Mouse (Mus musculus): ENCODE data around the gene Siglech. TPM values are rescaled to one million over a fixed set of nuclear protein-coding genes. Genes with fewer than 3 reads are reported as not detected.

Gene Siglech
- polyA plus RNA-seq, 1 experiment from 2014 or later = 0.11 TPM

DNA sequence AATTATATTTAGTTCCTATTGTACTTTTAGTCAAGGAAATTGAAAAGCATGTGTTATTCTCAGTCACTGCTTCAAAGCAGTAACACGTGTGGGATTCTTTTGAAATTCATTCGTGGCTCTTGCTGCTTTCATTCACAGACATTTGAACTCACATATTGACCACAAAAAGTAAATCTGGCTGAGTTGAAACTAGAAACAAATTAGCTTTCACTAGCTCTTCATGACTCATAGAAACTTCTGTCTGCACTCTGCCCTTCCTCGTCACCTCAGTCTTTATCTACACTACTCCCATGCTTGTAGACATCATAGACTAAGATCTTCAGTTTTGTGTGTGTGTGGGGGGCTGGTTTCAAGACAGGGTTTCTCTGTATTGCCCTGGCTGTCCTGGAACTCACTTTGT, 32.0 kb downstream of the Siglech start:
- no peak overlapping the region for H3K4me2 ChIP-seq
- no peak for ATAC-seq (replicated peaks; ENCODE audit: insufficient number of reproducible peaks, low FRiP score, low TSS enrichment)
- H3K36me3 ChIP-seq (ENCODE audit: control insufficient read depth, insufficient read depth, low read length) = peaks cover 37% of the 10 kb centered on the region

DNA sequence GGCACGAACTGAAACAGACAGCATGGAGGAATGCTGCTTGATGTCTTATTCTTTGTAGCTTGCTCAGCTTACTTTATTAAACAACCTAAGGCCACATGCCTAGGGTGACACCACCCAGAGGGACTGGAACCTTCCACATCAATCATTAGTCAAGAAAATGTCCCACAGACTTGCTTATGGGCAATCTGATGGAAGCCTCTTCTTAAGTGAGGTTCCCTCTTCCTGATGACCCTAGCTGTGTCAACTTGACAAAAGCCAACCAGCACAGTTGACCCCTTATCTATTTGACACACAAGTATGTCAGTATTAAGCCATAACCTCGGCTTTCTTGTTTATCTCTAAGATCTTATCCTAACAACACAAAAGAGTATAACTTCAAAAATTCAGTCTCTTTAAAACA, 42.0 kb downstream of the Siglech start:
- Histone ChIP-seq H3K36me3 (ENCODE audit: control insufficient read depth, insufficient read depth, low read length) (peaks cover 27% of the 10 kb centered on the region), H3K27ac (ENCODE audit: low read depth, low read length) (no peak overlapping the region), H3K9me3 (replicated peaks; ENCODE audit: control insufficient read depth, low read length) (no peaks in the 10 kb centered on the region), H3K4me2 (no peak overlapping the region), H3K4me3 (ENCODE audit: low read depth, low read length) (no peak overlapping the region), H3K4me1 (ENCODE audit: control insufficient read depth, insufficient read depth, low read length) (no peaks in the 10 kb centered on the region), H3K27me3 (ENCODE audit: control insufficient read depth, insufficient read depth, low read length) (no peaks in the 10 kb centered on the region), H3K9ac (ENCODE audit: low read depth, low read length) (no peak overlapping the region)
- no peak for ATAC-seq (replicated peaks; ENCODE audit: insufficient number of reproducible peaks, low FRiP score, low TSS enrichment)
- 72% methylated on average over 2 of the region's 2 CpGs for WGBS (ENCODE audit: insufficient replicate concordance)

More for the DNA sequence above, 32.0 kb downstream of the Siglech start:
- no peaks in the 10 kb centered on the region for H3K9me3 ChIP-seq (replicated peaks; ENCODE audit: control insufficient read depth, low read length)
- WGBS (ENCODE audit: insufficient replicate concordance) = 87% methylated on average over 3 of the region's 3 CpGs
- no peak overlapping the region for H3K27ac ChIP-seq (ENCODE audit: low read depth, low read length)
- H3K4me1 ChIP-seq (ENCODE audit: control insufficient read depth, insufficient read depth, low read length) = peaks cover 2% of the 10 kb centered on the region; the same call in 1 of the 2 replicates
- no peaks in the 10 kb centered on the region for H3K27me3 ChIP-seq (ENCODE audit: control insufficient read depth, insufficient read depth, low read length)
- no peak overlapping the region for H3K4me3 ChIP-seq (ENCODE audit: low read depth, low read length)
- H3K9ac ChIP-seq (ENCODE audit: low read depth, low read length) = no peak overlapping the region

GRCm38 (mm10) chr7:55824468-55824867, 56.5 kb downstream of the Siglech start:
- Histone ChIP-seq H3K4me2 (no peak overlapping the region), H3K27ac (ENCODE audit: low read depth, low read length) (no peak overlapping the region), H3K27me3 (ENCODE audit: control insufficient read depth, insufficient read depth, low read length) (no peaks in the 10 kb centered on the region), H3K9me3 (replicated peaks; ENCODE audit: control insufficient read depth, low read length) (no peaks in the 10 kb centered on the region), H3K4me3 (ENCODE audit: low read depth, low read length) (no peak overlapping the region), H3K9ac (ENCODE audit: low read depth, low read length) (no peak overlapping the region), H3K36me3 (ENCODE audit: control insufficient read depth, insufficient read depth, low read length) (peaks cover 32% of the 10 kb centered on the region), H3K4me1 (ENCODE audit: control insufficient read depth, insufficient read depth, low read length) (no peaks in the 10 kb centered on the region)
- no peak for ATAC-seq (replicated peaks; ENCODE audit: insufficient number of reproducible peaks, low FRiP score, low TSS enrichment)
- WGBS (ENCODE audit: insufficient replicate concordance) = 82% methylated on average over 5 of the region's 5 CpGs

- Histone ChIP-seq H3K27ac (ENCODE audit: low read depth, low read length) (no peak overlapping the region), H3K4me1 (ENCODE audit: control insufficient read depth, insufficient read depth, low read length) (no peaks in the 10 kb centered on the region), H3K36me3 (ENCODE audit: control insufficient read depth, insufficient read depth, low read length) (peaks cover 18% of the 10 kb centered on the region), H3K4me2 (no peak overlapping the region), H3K4me3 (ENCODE audit: low read depth, low read length) (no peak overlapping the region), H3K9me3 (replicated peaks; ENCODE audit: control insufficient read depth, low read length) (no peaks in the 10 kb centered on the region), H3K27me3 (ENCODE audit: control insufficient read depth, insufficient read depth, low read length) (no peaks in the 10 kb centered on the region), H3K9ac (ENCODE audit: low read depth, low read length) (no peak overlapping the region)
- WGBS (ENCODE audit: insufficient replicate concordance) = 86% methylated on average over 9 of the region's 9 CpGs
- no peak for ATAC-seq (replicated peaks; ENCODE audit: insufficient number of reproducible peaks, low FRiP score, low TSS enrichment)
Measured at GRCm38 (mm10) chr7:55827551-55827950, 59.6 kb downstream of the Siglech start.

Other genes with a start within 250 kb of the Siglech start
- gene Tubgcp5, start 26.0 kb downstream of the Siglech start, polyA plus RNA-seq (2014; fragmentation: Nextera tagmentation; extraction: Ambion mirVana) = 16.9 and 22.5 TPM in 2 replicates
- 55.4 and 64.8 TPM in 2 replicates for gene Cyfip1, start 73.6 kb downstream of the Siglech start, polyA plus RNA-seq (2014; fragmentation: Nextera tagmentation; extraction: Ambion mirVana)
- gene Nipa2, start 194.3 kb downstream of the Siglech start, polyA plus RNA-seq (2014; fragmentation: Nextera tagmentation; extraction: Ambion mirVana) = 41.1 and 47.9 TPM in 2 replicates